Mouse (Mus musculus): Measurements from ENCODE around the gene Cux1.

DNA sequence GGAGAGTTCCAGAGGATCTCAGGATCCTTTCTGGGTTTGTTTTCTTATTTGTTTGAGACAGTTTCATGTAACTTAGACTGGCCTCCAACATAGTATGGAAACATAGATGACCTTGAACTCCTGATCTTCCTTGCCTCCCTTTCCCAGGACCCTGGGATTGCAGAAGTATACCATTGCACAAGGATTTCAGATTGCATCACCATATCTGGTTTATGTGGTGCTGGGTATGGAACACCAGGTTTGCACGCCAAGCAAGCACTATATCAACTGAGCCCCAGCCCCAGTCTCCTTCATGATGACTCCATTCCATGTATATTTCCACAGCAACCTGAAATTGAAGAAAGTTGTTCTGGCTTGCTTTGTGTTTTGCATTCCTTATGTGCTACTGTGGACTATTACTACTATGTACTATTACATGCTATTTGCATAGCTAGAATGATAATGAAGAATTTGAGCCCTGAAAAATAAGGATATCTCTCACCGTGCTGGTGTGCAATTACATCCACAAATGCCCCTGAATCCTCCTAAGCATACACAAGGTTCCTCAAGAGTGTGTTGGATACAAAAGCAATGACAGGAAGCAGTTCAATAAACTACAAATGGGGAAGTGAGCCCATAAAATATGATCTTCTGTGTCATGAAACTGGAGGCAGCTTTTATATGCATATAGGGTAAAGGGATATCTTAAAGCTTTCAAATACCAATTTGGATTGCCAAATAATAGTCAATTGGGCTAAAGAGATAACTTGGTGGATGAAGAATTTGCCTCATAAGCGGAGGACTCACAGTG, 48.4 kb downstream of the Cux1 start:
- TF ChIP-seq POLR2A (IDR thresholded peaks at IDR 0.05; ENCODE audit: extremely low read depth, insufficient read depth, low read length) (no peak), CTCF (IDR thresholded peaks at IDR 0.05; ENCODE audit: extremely low read depth, insufficient read depth, low read length) (no peak)
